Mouse (Mus musculus) CD4-positive, CD25-positive, alpha-beta regulatory T cell, adult 9 weeks (primary cell): ENCODE measurements around the gene Pigu. TPM values are rescaled to one million over a fixed set of nuclear protein-coding genes. Genes with fewer than 3 reads are reported as not detected.

Source experiments
- polyA plus RNA-seq: library from polyadenylated mRNA; unstranded; fragments of 100-300 nt; shearing (Covaris generic); gene quantifications from one replicate; pipeline ENCODE4 v1.2.1, GENCODE M21; 2017

Gene Pigu
- 56.2 TPM for polyA plus RNA-seq

GRCm38 (mm10) chr2:155356971-155357591, at the start of gene Pigu:
TSS of gene Pigu (minus strand) at chr2:155357430.

GRCm38 (mm10) chr2:155380261-155381059, 23.2 kb upstream of the Pigu start, which contains the start of gene Trp53inp2:
TSS of gene Trp53inp2 (plus strand) at chr2:155381059.

GRCm38 (mm10) chr2:155276195-155276594, 81.0 kb downstream of the Pigu start, which contains the start of gene Map1lc3a:
TSS of gene Map1lc3a (plus strand) at chr2:155276297.

GRCm38 (mm10) chr2:155236362-155236992, 120.8 kb downstream of the Pigu start, which contains the start of gene Dynlrb1:
TSS of gene Dynlrb1 (plus strand) at chr2:155236533.

Other genes with a start within 250 kb of the Pigu start
- 128 TPM for gene Itch, start 223.9 kb downstream of the Pigu start, polyA plus RNA-seq
- gene Dynlrb1, start 120.9 kb downstream of the Pigu start, polyA plus RNA-seq = 342 TPM
- gene Map1lc3a, start 81.1 kb downstream of the Pigu start, polyA plus RNA-seq = 2.2 TPM
- 1.5 TPM for gene Trp53inp2, start 23.6 kb upstream of the Pigu start, polyA plus RNA-seq
- gene Ncoa6, start 116.5 kb upstream of the Pigu start, polyA plus RNA-seq = 5.3 TPM
- gene Acss2, start 160.5 kb upstream of the Pigu start, polyA plus RNA-seq = 37.0 TPM
- gene Ggt7, start 160.8 kb upstream of the Pigu start, polyA plus RNA-seq = 19.8 TPM
- 19.4 TPM for gene Gss, start 235.4 kb upstream of the Pigu start, polyA plus RNA-seq